Mouse (Mus musculus) intestine, embryonic 16.5 days (tissue): ENCODE data around the gene Bcar1. TPM values are rescaled to one million over a fixed set of nuclear protein-coding genes. Genes with fewer than 3 reads are reported as not detected.
A peak's percentile ranks its signal among the peaks of the same experiment; 100 is the strongest.

Experiments
- ATAC-seq: fragments of 200-750 bp; cut with Nextera tagmentation; 2 replicates; pipeline ENCODE4 v1.8.0; 2017; ENCODE audit warnings: moderate TSS enrichment, moderate library complexity
- H3K27ac ChIP-seq: fragments of 300-500 bp; sonication (generic); 2 replicates; pipeline ENCODE4 v1.5.1; 2014; ENCODE audit warnings: mild to moderate bottlenecking, low read length
- H3K27me3 ChIP-seq: fragments of 300-500 bp; sonication (generic); replicated peaks from 2 replicates; pipeline ENCODE4 v1.6.1; 2014; ENCODE audit warnings: low read length, control low read depth, mixed read lengths; ENCODE audit not compliant: control insufficient read depth, insufficient read depth
- H3K36me3 ChIP-seq: fragments of 300-500 bp; sonication (generic); 2 replicates; pipeline ENCODE4 v1.6.1; 2014; ENCODE audit warnings: low read length, control low read depth; ENCODE audit not compliant: control insufficient read depth, insufficient read depth
- H3K4me1 ChIP-seq: fragments of 300-500 bp; sonication (generic); 2 replicates; pipeline ENCODE4 v1.6.1; 2014; ENCODE audit warnings: low read length, control low read depth, mixed read lengths; ENCODE audit not compliant: control insufficient read depth, insufficient read depth
- H3K4me2 ChIP-seq: fragments of 300-500 bp; sonication (generic); 2 replicates; pipeline ENCODE4 v1.6.1; 2014; ENCODE audit warnings: low read depth, low read length, control low read depth
- H3K4me3 ChIP-seq: fragments of 300-500 bp; sonication (generic); 2 replicates; pipeline ENCODE4 v1.5.1; 2014; ENCODE audit warnings: mild to moderate bottlenecking, low read length
- H3K9ac ChIP-seq: fragments of 300-500 bp; sonication (generic); 2 replicates; pipeline ENCODE4 v1.6.1; 2014; ENCODE audit warnings: low read depth, low read length
- H3K9me3 ChIP-seq: fragments of 300-500 bp; sonication (generic); 2 replicates; pipeline ENCODE4 v1.6.1; 2016; ENCODE audit warnings: low read length, control low read depth; ENCODE audit not compliant: control insufficient read depth
- WGBS: fragments of 180-500 bp; shearing (Covaris S2); extraction: QIAGEN DNeasy Blood & Tissue Kit; methylation state at CpG from one replicate; pipeline ENCODE4 v1.1.7; 2014; 5-methylcytosine and 5-hydroxymethylcytosine counted together
- polyA plus RNA-seq: library from polyadenylated mRNA; unstranded; fragments of >200 nt; fragmentation: Nextera tagmentation; extraction: Ambion mirVana; gene quantifications from 2 replicates; pipeline ENCODE4 v1.2.1, GENCODE M21; 2015

Gene Bcar1
- polyA plus RNA-seq, 1 experiment from 2014 or later: 44.6 TPM

DNA sequence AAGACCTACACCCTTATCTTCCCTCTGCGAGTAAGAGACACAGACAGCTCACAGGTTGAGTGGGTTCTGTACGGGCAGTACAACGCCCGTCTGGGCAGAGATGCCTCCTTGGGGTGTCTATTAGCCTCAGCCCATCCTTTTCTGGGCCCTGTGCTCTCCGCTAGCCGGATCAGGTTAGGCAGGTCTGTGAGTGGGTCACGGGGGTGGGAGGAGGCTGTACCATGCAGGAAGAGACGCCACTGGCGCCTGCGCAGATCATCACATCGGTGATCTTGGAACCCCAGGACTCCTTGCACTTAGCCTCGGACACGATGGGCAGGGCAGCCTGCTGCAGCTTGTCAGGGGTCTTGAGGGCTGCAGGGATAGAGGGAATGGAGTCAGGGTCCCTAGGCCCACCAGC is 56.7 kb downstream of the Bcar1 start:
- H3K9me3 ChIP-seq: no peaks in the 10 kb centered on the region
- no peaks in the 10 kb centered on the region for H3K36me3 ChIP-seq
- 81% methylated on average over 13 of the region's 13 CpGs for WGBS
- no peaks in the 10 kb centered on the region for H3K4me1 ChIP-seq
- H3K27me3 ChIP-seq: no peaks in the 10 kb centered on the region
- ATAC-seq: peak; percentile 49
- H3K4me2 ChIP-seq: no peak overlapping the region
- H3K9ac ChIP-seq: no peak overlapping the region
- no peak overlapping the region for H3K4me3 ChIP-seq
- no peak overlapping the region for H3K27ac ChIP-seq

DNA sequence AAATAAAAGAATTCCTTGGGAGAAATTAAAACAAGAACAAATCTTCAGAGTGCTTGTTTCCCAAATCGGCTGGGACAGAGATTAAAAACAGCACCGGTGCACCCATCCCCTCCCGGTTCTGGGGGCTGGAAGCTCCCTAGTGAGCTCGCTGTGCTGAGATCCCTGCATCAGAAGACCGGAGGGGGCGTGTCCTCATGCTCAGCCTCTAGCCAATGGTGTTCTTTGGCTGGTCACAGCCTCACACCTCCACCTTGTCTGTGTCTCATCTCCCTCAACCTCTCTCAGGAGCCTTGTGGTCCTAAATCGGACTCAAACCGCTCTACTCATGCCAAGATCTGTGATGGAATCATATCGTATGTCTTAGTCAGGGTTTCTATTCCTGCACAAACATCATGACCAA is 61.1 kb downstream of the Bcar1 start:
- no peaks in the 10 kb centered on the region for H3K36me3 ChIP-seq
- H3K27ac ChIP-seq: no peak overlapping the region
- H3K4me2 ChIP-seq: no peak overlapping the region
- no peaks in the 10 kb centered on the region; the same call in 1 of the 2 replicates for H3K9me3 ChIP-seq
- H3K4me3 ChIP-seq: no peak overlapping the region
- WGBS: 29% methylated on average over 9 of the region's 9 CpGs
- H3K4me1 ChIP-seq: no peaks in the 10 kb centered on the region
- no peak overlapping the region for H3K9ac ChIP-seq
- ATAC-seq: no peak
- no peaks in the 10 kb centered on the region for H3K27me3 ChIP-seq

DNA sequence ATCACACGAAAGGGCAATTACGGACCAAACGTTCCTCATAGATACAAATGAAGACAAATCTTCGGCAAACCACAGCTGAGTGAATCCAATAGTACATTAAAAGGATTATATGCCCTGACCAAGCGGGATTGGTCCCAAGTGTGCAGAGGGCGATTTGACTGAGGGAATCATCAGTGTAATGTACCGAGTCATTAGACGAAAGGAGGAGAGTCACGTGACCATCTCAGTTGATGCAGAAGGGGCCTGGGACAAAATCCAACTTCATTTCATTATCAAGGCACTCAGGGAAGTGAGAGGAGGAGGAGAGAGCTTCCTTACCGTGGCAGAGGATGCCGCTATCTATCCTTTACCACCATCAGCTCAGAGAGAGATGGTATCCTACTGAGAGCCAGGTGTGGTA is 62.5 kb downstream of the Bcar1 start:
- H3K9me3 ChIP-seq: peaks cover 4% of the 10 kb centered on the region
- H3K4me3 ChIP-seq: no peak overlapping the region
- H3K36me3 ChIP-seq: no peaks in the 10 kb centered on the region
- no peak for ATAC-seq
- H3K4me2 ChIP-seq: no peak overlapping the region
- 72% methylated on average over 11 of the region's 11 CpGs for WGBS
- H3K4me1 ChIP-seq: no peaks in the 10 kb centered on the region
- H3K27ac ChIP-seq: no peak overlapping the region
- H3K27me3 ChIP-seq: no peaks in the 10 kb centered on the region
- no peak overlapping the region for H3K9ac ChIP-seq

DNA sequence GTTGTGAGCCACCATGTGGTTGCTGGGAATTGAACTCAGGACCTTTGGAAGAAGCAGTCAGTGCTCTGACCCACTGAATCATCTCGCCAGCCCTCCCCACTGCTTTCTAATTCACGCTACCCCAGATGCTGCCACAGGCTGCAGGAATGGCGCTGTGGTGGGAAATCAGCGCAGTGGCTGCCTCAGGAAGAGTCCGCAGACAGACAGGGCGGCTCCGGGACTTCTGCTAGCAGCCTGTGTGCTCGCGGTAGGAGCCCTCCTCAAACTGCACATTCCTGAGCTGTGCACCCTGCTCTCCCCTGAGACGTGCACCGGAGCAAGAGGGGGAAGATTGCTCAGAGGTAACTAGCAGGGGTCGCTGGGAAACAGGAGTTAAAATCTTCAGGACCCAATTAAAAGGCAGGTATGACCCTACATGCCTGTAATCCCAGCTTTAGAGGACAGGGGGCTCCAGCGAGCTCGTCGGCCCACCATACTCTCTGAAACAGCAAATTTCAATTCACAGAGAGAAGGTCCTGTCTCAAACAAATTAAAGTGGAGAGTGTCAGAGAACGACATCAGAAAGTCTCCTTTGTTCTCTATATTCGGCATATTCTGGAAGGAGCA is 63.1 kb downstream of the Bcar1 start:
- H3K4me1 ChIP-seq: no peaks in the 10 kb centered on the region
- H3K27ac ChIP-seq: no peak overlapping the region
- H3K27me3 ChIP-seq: no peaks in the 10 kb centered on the region
- H3K9ac ChIP-seq: no peak overlapping the region
- WGBS: 38% methylated on average over 17 of the region's 17 CpGs
- ATAC-seq: no peak
- H3K36me3 ChIP-seq: no peaks in the 10 kb centered on the region
- H3K4me2 ChIP-seq: no peak overlapping the region
- peaks cover 7% of the 10 kb centered on the region for H3K9me3 ChIP-seq
- H3K4me3 ChIP-seq: no peak overlapping the region

DNA sequence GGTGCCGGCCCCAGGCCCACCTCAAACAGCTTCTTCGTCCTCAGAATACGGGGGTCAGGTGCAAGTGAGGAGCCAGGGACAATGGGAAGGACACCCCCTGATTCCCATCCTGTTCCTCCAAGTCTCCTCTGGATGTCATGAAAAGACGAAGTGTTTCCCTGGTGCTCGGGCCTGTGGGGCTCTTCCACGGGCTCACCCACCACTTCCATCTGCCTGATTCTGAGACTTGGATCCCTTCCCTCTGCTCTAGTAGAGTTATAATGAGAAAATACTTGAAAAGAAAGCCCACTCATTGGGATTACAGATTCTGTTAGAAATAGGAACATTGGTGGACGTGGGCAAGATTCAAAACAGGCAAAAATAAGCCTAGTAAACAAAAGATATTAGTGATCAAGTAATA is 64.8 kb downstream of the Bcar1 start:
- Histone ChIP-seq H3K9me3 (peaks cover 7% of the 10 kb centered on the region), H3K4me3 (no peak overlapping the region), H3K4me1 (no peaks in the 10 kb centered on the region), H3K9ac (no peak overlapping the region), H3K27ac (no peak overlapping the region), H3K4me2 (no peak overlapping the region), H3K27me3 (no peaks in the 10 kb centered on the region), H3K36me3 (no peaks in the 10 kb centered on the region)
- ATAC-seq: no peak
- 90% methylated on average over 7 of the region's 7 CpGs for WGBS

DNA sequence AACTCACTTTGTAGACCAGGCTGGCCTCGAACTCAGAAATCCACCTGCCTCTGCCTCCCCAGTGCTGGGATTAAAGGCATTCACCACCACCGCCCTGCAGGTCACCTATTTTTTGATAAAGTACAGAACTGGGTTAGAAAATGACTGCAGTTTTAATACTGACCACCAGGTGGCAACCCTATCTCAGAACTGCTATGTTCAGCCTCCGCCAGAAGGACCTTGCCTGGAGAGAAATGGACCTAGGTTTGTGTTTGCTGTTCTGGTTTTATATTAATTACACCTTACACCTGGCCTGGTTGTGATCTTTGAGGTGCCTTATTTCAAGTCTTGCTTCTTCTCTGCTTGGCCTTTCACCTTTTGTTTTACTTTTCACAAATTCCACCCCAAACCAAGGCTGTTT is 65.5 kb downstream of the Bcar1 start:
- peak; percentile 72; the same call in 1 of the 2 replicates for ATAC-seq
- WGBS: 29% methylated on average over 3 of the region's 3 CpGs
- no peak overlapping the region for H3K4me3 ChIP-seq

DNA sequence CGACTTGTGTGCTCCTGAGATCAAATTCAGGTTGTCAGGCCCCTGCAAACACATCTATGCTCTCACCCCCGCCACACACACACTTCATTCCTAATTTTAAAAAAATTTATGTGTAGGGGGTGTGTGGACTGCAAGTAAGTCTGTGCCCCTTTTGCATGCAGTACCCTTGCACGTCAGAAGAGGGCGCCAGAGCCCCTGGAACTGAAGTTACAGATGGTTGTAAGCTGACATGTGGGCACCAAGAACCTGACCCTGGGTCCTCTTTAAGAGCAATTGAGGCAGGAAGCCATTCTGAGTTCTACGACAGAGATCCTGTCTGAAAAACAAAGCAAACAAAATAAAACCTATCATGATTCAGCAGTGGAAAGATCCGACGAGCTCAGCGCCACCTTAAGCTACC is 67.4 kb downstream of the Bcar1 start:
- 80% methylated on average over 8 of the region's 8 CpGs for WGBS
- H3K27ac ChIP-seq: no peak overlapping the region
- no peaks in the 10 kb centered on the region for H3K4me1 ChIP-seq

More for the DNA sequence above, 65.5 kb downstream of the Bcar1 start:
- Histone ChIP-seq H3K9ac (no peak overlapping the region), H3K4me1 (no peaks in the 10 kb centered on the region), H3K36me3 (no peaks in the 10 kb centered on the region), H3K4me2 (no peak overlapping the region), H3K9me3 (peaks cover 7% of the 10 kb centered on the region), H3K27ac (no peak overlapping the region), H3K27me3 (no peaks in the 10 kb centered on the region)

DNA sequence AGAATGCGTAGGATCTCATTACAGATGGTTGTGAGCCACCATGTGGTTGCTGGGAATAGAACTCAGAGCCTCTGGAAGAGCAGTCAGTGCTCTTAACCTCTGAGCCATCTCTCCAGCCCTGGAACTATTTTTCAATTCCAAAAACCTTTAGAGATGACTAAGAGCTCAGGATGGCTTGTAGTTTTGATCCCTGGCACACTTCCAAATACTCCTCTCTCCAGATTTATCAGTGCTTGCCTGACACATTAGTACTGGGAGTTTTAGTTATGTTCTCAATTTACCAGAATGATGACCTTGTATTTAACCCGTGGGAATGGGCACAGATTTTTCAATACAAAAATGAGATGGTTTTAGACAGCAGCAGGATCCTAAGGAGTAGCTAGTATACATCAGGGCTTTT is 76.9 kb downstream of the Bcar1 start:
- ATAC-seq: no peak
- Histone ChIP-seq H3K9me3 (no peaks in the 10 kb centered on the region), H3K36me3 (peaks cover 13% of the 10 kb centered on the region), H3K27ac (no peak overlapping the region), H3K4me1 (no peaks in the 10 kb centered on the region), H3K9ac (no peak overlapping the region), H3K4me2 (no peak overlapping the region), H3K4me3 (no peak overlapping the region), H3K27me3 (no peaks in the 10 kb centered on the region)
- 78% methylated on average over 2 of the region's 2 CpGs for WGBS

More for the DNA sequence above, 67.4 kb downstream of the Bcar1 start:
- no peak overlapping the region for H3K4me2 ChIP-seq
- ATAC-seq: no peak
- no peak overlapping the region for H3K9ac ChIP-seq
- H3K27me3 ChIP-seq: no peaks in the 10 kb centered on the region
- no peaks in the 10 kb centered on the region for H3K36me3 ChIP-seq
- peaks cover 7% of the 10 kb centered on the region for H3K9me3 ChIP-seq
- H3K4me3 ChIP-seq: no peak overlapping the region

DNA sequence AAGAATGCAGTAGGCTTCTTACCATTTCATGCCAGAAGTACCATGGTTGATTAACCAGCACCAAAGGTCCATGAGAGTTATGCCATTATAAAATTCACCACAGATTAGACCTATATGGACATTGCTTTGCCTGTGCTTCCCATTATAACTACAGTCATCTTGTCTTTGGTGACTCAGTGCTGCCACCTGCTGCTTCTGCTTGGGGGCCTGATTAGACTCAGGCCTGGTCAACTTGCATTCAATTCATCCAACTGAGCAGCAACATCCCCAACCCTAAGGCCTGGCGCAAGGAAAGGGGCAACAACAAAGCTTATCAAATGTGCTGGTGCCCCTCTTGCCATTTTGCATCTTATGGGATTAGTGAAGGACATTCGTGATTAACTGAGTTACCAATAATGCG is 81.1 kb downstream of the Bcar1 start:
- Histone ChIP-seq H3K27me3 (no peaks in the 10 kb centered on the region), H3K9me3 (no peaks in the 10 kb centered on the region), H3K27ac (no peak overlapping the region), H3K36me3 (peaks cover 3% of the 10 kb centered on the region), H3K4me1 (0 out of 2 replicates have a peak, but pooled peaks cover 1% of the 10 kb centered on the region), H3K4me2 (no peak overlapping the region), H3K4me3 (no peak overlapping the region), H3K9ac (no peak overlapping the region)
- WGBS: 88% methylated on average over 3 of the region's 3 CpGs
- ATAC-seq: peak; percentile 60; the same call in 1 of the 2 replicates
